Mouse (Mus musculus): ENCODE results near the gene Scd2. TPM values are rescaled to one million over a fixed set of nuclear protein-coding genes. Genes with fewer than 3 reads are reported as not detected.
"Not testable (repeated sequence)": the region's sequence is repeated elsewhere in the genome, so short reads cannot be mapped to it uniquely, and the experiment has no call there.

Scd2 gene
- polyA plus RNA-seq, 1 experiment from 2014 or later: 134 TPM

DNA sequence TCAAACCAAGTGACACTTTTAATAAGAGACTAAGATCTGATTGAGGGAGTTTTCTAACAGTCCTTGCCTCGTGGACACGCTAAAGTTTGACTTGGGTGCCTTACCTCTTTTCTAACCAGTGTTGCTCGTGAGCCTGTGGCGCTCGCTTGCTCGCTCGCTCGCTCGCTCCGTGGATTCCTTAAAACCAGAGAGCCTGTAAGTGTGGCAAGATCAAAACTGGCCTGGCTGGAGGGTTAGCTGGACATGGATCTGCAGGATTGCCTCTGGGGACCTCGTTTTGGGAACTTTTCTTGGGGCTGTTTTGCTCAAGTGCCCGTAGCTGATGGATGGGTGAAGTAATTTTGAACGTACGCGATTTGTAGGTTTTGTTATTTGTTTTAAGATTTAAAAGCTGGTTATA, 12.2 kb downstream of the Scd2 start:
- 88% methylated on average over 15 of the region's 15 CpGs for WGBS
- Histone ChIP-seq H3K9ac (ENCODE audit: low read length) (no peak overlapping the region), H3K9me3 (replicated peaks; ENCODE audit: control insufficient read depth, low read length) (no peaks in the 10 kb centered on the region), H3K4me3 (ENCODE audit: low read length) (no peak overlapping the region), H3K36me3 (ENCODE audit: control insufficient read depth, insufficient read depth) (peaks cover 68% of the 10 kb centered on the region), H3K27ac (ENCODE audit: low read length) (no peak overlapping the region), H3K4me2 (ENCODE audit: low read depth, low read length) (no peak overlapping the region), H3K27me3 (ENCODE audit: control insufficient read depth, insufficient read depth, low read length) (no peaks in the 10 kb centered on the region), H3K4me1 (ENCODE audit: control insufficient read depth, insufficient read depth, low read length) (peaks cover 10% of the 10 kb centered on the region; the same call in 1 of the 2 replicates)
- no peak for ATAC-seq (replicated peaks; ENCODE audit: extremely low read depth, insufficient read depth, low FRiP score)

DNA sequence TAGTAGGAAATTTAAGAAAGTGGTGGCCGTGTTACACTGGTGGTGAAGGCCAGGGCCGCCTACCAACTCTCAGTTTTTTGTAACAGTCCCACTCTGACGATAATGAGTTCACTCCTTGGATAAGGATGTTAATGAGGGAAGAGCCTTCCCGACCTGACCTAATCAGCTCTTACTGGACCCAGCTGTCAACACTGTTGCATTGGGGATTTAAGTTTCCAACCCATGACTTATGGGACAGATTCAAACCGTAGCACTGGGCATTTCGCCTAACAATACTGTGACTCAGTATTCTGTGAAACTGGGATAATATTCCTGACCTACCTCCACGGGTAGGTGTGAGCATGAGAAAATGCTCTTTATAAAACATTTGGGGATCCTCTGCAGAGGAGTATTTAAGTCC, 12.7 kb downstream of the Scd2 start:
- peaks cover 10% of the 10 kb centered on the region; the same call in 1 of the 2 replicates for H3K4me1 ChIP-seq (ENCODE audit: control insufficient read depth, insufficient read depth, low read length)
- 60% methylated on average over 7 of the region's 7 CpGs for whole genome bisulfite sequencing
- H3K27ac ChIP-seq (ENCODE audit: low read length): no peak overlapping the region
- H3K4me3 ChIP-seq (ENCODE audit: low read length): no peak overlapping the region
- no peak for ATAC-seq (replicated peaks; ENCODE audit: extremely low read depth, insufficient read depth, low FRiP score)
- peaks cover 63% of the 10 kb centered on the region for H3K36me3 ChIP-seq (ENCODE audit: control insufficient read depth, insufficient read depth)
- no peak overlapping the region for H3K9ac ChIP-seq (ENCODE audit: low read length)
- H3K4me2 ChIP-seq (ENCODE audit: low read depth, low read length): no peak overlapping the region
- no peaks in the 10 kb centered on the region for H3K27me3 ChIP-seq (ENCODE audit: control insufficient read depth, insufficient read depth, low read length)
- no peaks in the 10 kb centered on the region for H3K9me3 ChIP-seq (replicated peaks; ENCODE audit: control insufficient read depth, low read length)

- WGBS: 80% methylated on average over 9 of the region's 9 CpGs
- Histone ChIP-seq H3K9me3 (replicated peaks; ENCODE audit: control insufficient read depth, low read length) (no peaks in the 10 kb centered on the region), H3K27me3 (ENCODE audit: control insufficient read depth, insufficient read depth, low read length) (no peaks in the 10 kb centered on the region), H3K36me3 (ENCODE audit: control insufficient read depth, insufficient read depth) (peaks cover 54% of the 10 kb centered on the region), H3K4me2 (ENCODE audit: low read depth, low read length) (no peak overlapping the region), H3K27ac (ENCODE audit: low read length) (no peak overlapping the region), H3K4me3 (ENCODE audit: low read length) (no peak overlapping the region), H3K9ac (ENCODE audit: low read length) (no peak overlapping the region), H3K4me1 (ENCODE audit: control insufficient read depth, insufficient read depth, low read length) (peaks cover 6% of the 10 kb centered on the region; the same call in 1 of the 2 replicates)
- ATAC-seq (replicated peaks; ENCODE audit: extremely low read depth, insufficient read depth, low FRiP score): no peak
These were observed 13.8 kb downstream of the Scd2 start for GRCm38 (mm10) chr19:44307101-44307914.

DNA sequence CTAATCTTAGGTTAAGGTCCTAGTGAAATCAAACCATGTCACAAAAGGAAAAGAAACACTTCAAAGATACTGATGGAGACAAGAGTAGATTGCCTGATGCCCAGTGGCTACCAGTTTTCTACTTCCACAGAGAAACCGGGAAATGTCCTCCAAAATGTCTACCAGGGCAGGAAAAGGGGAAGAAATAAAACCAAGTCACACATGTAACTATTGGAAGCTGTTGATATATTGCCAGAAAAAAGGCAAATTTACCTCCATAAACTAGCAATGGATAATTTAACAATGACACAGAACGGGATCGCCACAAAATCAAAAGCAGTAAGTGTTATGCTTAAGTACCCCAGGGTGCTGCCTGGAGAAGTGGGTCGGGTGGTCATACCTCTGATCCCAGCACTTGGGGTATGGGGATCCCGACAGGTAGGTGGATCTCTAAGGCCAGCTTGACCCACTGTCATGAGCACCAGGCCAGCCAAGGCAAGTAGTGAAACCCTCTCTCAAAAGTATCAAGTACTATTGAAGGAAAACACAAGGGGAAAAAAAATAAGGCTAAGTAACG, 14.5 kb downstream of the Scd2 start:
- H3K27me3 ChIP-seq (ENCODE audit: control insufficient read depth, insufficient read depth, low read length): no peaks in the 10 kb centered on the region
- no peak for ATAC-seq (replicated peaks; ENCODE audit: extremely low read depth, insufficient read depth, low FRiP score)
- no peak overlapping the region for H3K4me3 ChIP-seq (ENCODE audit: low read length)
- H3K36me3 ChIP-seq (ENCODE audit: control insufficient read depth, insufficient read depth): peaks cover 47% of the 10 kb centered on the region
- no peaks in the 10 kb centered on the region for H3K9me3 ChIP-seq (replicated peaks; ENCODE audit: control insufficient read depth, low read length)
- peaks cover 3% of the 10 kb centered on the region; the same call in 1 of the 2 replicates for H3K4me1 ChIP-seq (ENCODE audit: control insufficient read depth, insufficient read depth, low read length)
- H3K9ac ChIP-seq (ENCODE audit: low read length): no peak overlapping the region
- 84% methylated on average over 6 of the region's 6 CpGs for WGBS
- no peak overlapping the region for H3K4me2 ChIP-seq (ENCODE audit: low read depth, low read length)
- H3K27ac ChIP-seq (ENCODE audit: low read length): no peak overlapping the region

DNA sequence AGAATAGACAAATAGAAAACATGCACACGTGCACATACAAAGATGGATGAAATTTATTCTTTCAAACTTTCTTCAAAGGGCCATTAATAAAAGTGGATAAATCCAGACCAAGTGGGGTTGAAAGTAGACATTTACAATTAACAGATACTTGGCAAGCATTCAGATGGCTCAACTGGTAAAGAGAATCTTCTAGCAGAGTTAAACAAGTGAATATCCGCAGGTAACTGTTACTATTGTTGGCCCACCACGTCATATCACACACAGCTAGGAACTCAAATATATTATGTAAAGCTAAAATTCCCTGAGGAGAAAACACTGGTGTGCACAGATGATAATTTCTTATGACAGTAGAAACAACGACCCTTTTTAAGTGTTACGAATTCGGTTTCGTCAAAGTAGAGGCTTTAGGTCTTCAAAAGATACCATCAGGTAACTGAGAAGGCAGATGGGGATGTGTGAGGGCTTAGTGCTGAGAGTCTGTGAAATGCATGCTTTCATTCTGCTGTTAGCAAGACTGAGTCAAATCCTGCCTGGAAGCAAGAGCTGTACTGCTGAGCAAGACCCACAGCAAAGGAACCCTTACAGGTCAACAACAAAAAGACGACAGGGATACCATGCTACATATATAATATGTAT, 15.3 kb downstream of the Scd2 start:
- H3K9ac ChIP-seq (ENCODE audit: low read length): no peak overlapping the region
- no peak overlapping the region for H3K4me3 ChIP-seq (ENCODE audit: low read length)
- H3K9me3 ChIP-seq (replicated peaks; ENCODE audit: control insufficient read depth, low read length): no peaks in the 10 kb centered on the region
- peaks cover 42% of the 10 kb centered on the region for H3K36me3 ChIP-seq (ENCODE audit: control insufficient read depth, insufficient read depth)
- H3K27ac ChIP-seq (ENCODE audit: low read length): no peak overlapping the region
- no peaks in the 10 kb centered on the region for H3K27me3 ChIP-seq (ENCODE audit: control insufficient read depth, insufficient read depth, low read length)
- no peak for ATAC-seq (replicated peaks; ENCODE audit: extremely low read depth, insufficient read depth, low FRiP score)
- H3K4me1 ChIP-seq (ENCODE audit: control insufficient read depth, insufficient read depth, low read length): peaks cover under 1% of the 10 kb centered on the region; the same call in 1 of the 2 replicates
- WGBS: 85% methylated on average over 8 of the region's 8 CpGs
- no peak overlapping the region for H3K4me2 ChIP-seq (ENCODE audit: low read depth, low read length)

DNA sequence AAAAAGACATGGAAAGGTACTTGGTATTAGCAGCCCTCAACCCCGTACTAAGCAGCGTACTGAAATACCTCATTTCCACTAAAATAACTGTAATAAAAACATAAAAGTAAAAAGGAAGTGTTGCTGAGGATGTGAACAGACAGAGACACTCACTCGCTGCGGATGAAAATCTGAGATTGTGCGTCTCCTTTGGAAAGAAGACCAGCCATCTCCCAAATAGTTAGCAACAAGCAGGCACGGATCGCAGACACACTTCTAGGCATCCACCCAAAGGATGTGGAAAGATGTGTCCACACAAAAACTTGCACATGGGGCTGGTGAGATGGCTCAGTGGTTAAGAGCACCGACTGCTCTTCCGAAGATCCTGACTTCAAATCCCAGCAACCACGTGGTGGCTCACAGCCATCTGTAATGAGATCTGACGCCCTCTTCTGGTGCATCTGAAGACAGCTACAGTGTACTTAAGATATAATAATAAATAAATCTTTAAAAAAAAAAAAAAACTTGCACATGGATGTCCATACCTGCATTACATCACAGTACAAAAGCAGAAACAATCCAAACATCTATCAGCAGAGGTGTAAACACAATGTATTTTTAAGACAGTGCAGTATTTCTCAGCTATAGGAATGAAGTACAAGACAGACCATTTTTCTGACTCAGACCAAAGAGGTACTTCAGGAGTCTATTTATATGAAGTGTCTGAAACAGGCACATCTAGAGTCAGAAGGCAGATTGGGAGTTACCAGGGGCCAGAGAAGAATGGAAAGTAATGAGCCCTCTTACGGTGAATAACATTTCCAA, 16.1 kb downstream of the Scd2 start:
- Histone ChIP-seq H3K9ac (ENCODE audit: low read length) (no peak overlapping the region), H3K27me3 (ENCODE audit: control insufficient read depth, insufficient read depth, low read length) (no peaks in the 10 kb centered on the region), H3K4me3 (ENCODE audit: low read length) (no peak overlapping the region), H3K9me3 (replicated peaks; ENCODE audit: control insufficient read depth, low read length) (no peaks in the 10 kb centered on the region), H3K4me2 (ENCODE audit: low read depth, low read length) (no peak overlapping the region), H3K36me3 (ENCODE audit: control insufficient read depth, insufficient read depth) (peaks cover 35% of the 10 kb centered on the region), H3K4me1 (ENCODE audit: control insufficient read depth, insufficient read depth, low read length) (peaks cover 5% of the 10 kb centered on the region; the same call in 1 of the 2 replicates), H3K27ac (ENCODE audit: low read length) (no peak overlapping the region)
- 81% methylated on average over 12 of the region's 12 CpGs for WGBS
- no peak for ATAC-seq (replicated peaks; ENCODE audit: extremely low read depth, insufficient read depth, low FRiP score)

DNA sequence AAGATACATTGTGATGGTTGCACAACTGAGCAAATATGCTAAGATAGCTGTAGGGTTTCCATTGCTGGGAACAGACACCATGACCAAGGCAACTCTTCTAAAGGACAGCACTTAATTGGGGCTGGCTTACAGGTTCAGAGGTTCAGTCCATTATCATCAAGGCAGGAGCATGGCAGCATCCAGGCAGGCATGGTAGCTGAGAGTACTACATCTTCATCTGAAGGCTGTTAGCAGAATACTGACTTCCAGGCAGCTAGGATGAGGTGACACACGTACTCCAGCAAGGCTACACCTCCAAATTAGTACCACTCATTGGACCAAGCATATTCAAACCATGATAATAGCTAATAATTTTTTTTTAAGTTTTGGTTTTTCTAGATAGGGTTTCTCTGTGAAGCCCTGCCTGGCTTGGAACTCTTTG, 16.7 kb downstream of the Scd2 start:
- not testable (repeated sequence) for H3K4me1 ChIP-seq (ENCODE audit: control insufficient read depth, insufficient read depth, low read length); H3K4me3 ChIP-seq (ENCODE audit: low read length); H3K9me3 ChIP-seq (replicated peaks; ENCODE audit: control insufficient read depth, low read length); H3K27me3 ChIP-seq (ENCODE audit: control insufficient read depth, insufficient read depth, low read length); H3K27ac ChIP-seq (ENCODE audit: low read length); ATAC-seq (replicated peaks; ENCODE audit: extremely low read depth, insufficient read depth, low FRiP score); H3K9ac ChIP-seq (ENCODE audit: low read length); H3K4me2 ChIP-seq (ENCODE audit: low read depth, low read length)
- WGBS: 82% methylated on average over 1 of the region's 1 CpGs
- peaks cover 29% of the 10 kb centered on the region for H3K36me3 ChIP-seq (ENCODE audit: control insufficient read depth, insufficient read depth)

DNA sequence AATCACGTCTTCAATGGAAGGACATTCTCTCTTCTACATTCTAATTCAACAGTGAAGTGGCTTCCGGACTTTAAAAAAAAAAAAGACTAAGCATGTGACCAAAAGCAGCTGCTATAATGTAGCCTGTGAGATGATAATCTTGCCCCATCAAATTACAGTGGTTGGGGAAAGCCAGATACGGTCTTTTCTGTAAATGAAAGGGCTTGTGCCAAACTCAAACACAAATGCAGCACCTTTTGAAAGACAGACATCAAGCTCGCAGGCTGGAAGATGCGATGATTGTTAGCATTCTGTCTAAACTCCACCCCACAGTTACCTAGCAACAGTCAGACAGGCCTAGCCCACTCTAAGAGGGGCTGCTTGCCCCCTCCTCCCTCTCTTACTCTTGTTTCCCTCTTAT, 17.3 kb downstream of the Scd2 start:
- no peaks in the 10 kb centered on the region for H3K27me3 ChIP-seq (ENCODE audit: control insufficient read depth, insufficient read depth, low read length)
- H3K27ac ChIP-seq (ENCODE audit: low read length): no peak overlapping the region
- H3K4me2 ChIP-seq (ENCODE audit: low read depth, low read length): no peak overlapping the region
- peaks cover 22% of the 10 kb centered on the region for H3K36me3 ChIP-seq (ENCODE audit: control insufficient read depth, insufficient read depth)
- 57% methylated on average over 5 of the region's 5 CpGs for WGBS
- no peak overlapping the region for H3K9ac ChIP-seq (ENCODE audit: low read length)
- H3K4me3 ChIP-seq (ENCODE audit: low read length): no peak overlapping the region
- ATAC-seq (replicated peaks; ENCODE audit: extremely low read depth, insufficient read depth, low FRiP score): no peak
- H3K9me3 ChIP-seq (replicated peaks; ENCODE audit: control insufficient read depth, low read length): no peaks in the 10 kb centered on the region
- H3K4me1 ChIP-seq (ENCODE audit: control insufficient read depth, insufficient read depth, low read length): peaks cover 5% of the 10 kb centered on the region; the same call in 1 of the 2 replicates

Data from heart, embryonic 16.5 days (tissue).